Mouse (Mus musculus): ENCODE data around the gene Anapc4. TPM values are rescaled to one million over a fixed set of nuclear protein-coding genes. Genes with fewer than 3 reads are reported as not detected.

Gene Anapc4
- 36.1 TPM for polyA plus RNA-seq (2017; shearing (Covaris generic))

DNA sequence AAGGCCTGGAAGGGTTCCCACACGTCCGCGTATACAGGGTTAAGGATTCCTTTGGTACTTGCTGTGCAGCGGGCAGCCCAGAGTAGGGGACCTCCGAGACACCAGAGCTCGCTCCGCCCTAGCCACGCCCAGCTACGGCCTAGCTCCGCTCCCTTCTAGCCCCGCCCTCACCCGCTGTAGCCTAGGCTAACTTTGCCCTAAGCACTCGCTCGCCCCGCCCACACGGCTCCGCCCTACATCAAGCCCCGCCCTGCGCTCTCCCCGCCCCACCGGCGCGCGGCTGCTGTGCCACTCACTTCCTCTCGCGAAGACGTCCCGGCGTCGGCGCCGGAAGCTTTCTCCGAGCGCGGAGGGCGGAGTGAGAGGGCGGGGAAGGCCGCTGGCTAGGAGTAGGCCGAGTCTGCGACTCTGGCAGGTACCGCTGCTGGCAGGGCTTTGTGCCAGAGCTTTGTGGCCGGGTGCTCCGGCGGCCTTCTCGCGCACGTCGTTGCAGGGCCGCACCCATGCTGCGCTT, at the start of gene Anapc4:
Gene Anapc4, plus strand, starts transcription at position 252 of the 514 bp plus-strand sequence.

Other genes starting within 250 kb of the Anapc4 start
- 8.3 TPM for gene Sepsecs, start 164.3 kb upstream of the Anapc4 start, polyA plus RNA-seq (2017; shearing (Covaris generic))
- 6.6 TPM for gene Pi4k2b, start 92.4 kb upstream of the Anapc4 start, polyA plus RNA-seq (2017; shearing (Covaris generic))
- gene Zcchc4, start 58.6 kb upstream of the Anapc4 start, polyA plus RNA-seq (2017; shearing (Covaris generic)), result 14.1 TPM
- gene Slc34a2, start 204.1 kb downstream of the Anapc4 start, polyA plus RNA-seq (2017; shearing (Covaris generic)), result not detected

All from naive thymus-derived CD4-positive, alpha-beta T cell, adult 5 months (primary cell).